Mouse (Mus musculus) granulocyte monocyte progenitor cell, adult 5-6 weeks (primary cell): ENCODE measurements around the gene Pald1. TPM values are rescaled to one million over a fixed set of nuclear protein-coding genes. Genes with fewer than 3 reads are reported as not detected.

Source experiments
- ATAC-seq: replicated peaks from 2 replicates; pipeline ENCODE4 v1.8.0; 2016; ENCODE audit warnings: mild to moderate bottlenecking, moderate TSS enrichment, inconsistent platforms; ENCODE audit not compliant: poor library complexity, severe bottlenecking
- total RNA-seq, 2 experiments: library from RNA; stranded (forward) in 1 of 2; stranded (reverse) in 1 of 2; fragments of 200-712, 200-1000 nt in 1 of 2; fragments of >200 nt in 1 of 2; fragmentation: Nextera tagmentation in 1 of 2; gene quantifications; 2 replicates each; pipeline ENCODE4 v1.2.3; 2014 to 2017

Gene Pald1
- total RNA-seq, 2 experiments from 2014 or later = not detected

DNA sequence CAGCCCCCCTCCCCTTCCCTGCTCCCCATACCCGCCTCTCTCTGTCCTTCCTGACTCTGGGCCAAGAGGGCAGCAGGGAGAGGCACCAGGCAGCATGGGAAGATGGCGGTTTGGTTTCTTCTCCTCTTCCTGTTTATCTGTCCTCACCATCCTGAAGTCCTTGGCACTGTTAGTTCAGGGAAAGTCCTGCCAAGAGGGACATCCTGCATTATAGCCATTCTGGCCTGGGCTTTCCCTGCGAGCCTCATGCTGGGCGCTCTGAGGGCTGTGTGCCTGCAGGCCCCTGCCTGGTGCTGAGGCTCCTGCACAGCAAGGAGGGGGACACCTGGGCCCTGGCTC is 10.8 kb downstream of the Pald1 start:
- no peak for ATAC-seq

GRCm38 (mm10) chr10:61371884-61372584 is 11.3 kb downstream of the Pald1 start:
- ATAC-seq = no peak

DNA sequence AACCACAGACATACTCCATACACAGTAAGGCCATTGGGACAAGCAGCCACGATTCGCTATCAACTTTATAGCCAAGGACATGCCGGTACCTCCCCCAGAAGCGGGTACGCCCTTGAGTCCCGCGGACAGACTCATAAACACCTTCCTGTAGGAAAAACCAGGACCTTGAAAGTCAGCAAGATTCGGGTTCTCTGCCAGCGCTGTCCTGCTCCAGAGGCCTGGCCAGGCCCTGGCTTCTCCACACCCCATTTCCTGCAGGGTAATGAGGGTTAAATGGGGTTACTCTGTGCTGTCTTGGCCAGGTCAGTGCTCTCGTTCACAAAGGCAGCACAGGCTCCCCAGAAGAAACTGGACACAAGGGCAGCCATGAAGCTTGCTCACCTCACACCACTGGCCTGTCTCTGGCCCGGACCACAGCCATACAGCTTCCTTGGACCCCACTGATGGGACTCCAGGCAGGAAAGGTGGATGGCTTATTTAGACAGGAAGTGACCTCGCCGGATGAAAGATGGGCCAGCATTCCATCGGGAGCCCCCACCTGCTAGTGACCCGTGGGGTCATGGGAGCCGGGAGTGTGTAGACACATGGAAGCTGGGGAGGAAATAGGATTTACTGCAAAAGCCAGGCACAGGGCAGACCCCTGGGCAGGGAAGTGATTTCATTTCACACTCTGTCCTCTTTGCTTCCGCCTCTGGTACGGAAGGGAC is 12.9 kb downstream of the Pald1 start:
- ATAC-seq = no peak

DNA sequence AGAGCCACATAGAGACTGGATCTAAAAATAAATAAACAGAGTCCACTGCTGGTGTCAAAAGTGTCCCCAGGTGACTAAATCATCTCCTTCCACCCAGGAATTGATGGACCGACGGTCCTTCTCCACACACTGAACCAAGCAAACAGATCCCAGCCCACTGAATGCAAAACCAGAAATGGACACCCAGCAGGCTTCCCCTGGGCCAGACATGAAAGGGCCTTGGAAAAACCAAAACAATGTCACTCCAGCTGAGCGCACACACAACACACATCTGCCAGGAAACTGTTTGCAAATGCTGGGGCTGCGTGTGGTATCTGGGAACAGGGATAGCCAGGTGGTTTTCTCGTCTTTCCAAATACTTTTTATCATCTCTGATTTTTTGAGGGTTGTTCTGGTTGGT is 13.6 kb downstream of the Pald1 start:
- no peak for ATAC-seq

- no peak for ATAC-seq
Measured at GRCm38 (mm10) chr10:61365902-61366301, 17.4 kb downstream of the Pald1 start.

DNA sequence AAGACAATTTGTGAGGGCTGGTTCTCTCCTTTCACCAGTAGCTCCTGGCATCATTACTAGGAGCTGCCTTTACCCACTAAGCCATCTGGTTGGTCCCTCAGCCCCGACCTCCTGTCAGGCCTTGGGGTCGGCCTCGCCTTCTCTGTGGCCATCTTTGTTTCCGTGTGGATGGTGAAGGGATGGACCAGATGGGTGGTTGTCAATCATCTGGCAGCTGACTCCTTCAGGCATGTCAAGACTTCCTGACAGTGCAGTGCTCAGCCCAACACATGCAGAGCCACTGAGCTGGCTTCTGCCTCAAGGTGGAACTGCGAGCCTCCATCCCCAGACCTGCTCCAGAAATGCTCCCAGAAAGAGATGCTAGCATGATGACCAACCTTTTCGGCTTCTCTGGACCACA is 18.9 kb downstream of the Pald1 start:
- ATAC-seq = no peak

DNA sequence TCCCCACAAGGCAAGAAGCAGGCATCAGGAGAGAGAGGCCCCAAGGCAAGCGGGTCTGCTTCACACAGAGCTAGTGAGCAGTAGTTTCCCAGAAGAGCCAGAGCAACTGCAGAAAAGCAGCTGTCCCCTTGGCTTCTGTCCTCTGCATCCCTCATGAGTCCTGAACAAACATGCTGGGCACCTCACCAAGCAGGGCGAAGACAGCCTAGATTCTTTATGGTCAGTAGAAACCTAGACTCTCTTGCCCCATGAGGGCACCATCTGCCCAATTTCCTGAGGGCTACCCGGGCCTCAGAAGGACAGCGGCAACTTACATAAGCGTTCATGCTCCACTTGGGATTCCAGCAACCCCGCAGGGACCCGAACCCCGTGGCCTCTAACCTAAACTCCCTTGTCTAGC is 20.3 kb downstream of the Pald1 start:
- ATAC-seq = no peak

- ATAC-seq = no peak
Measured at GRCm38 (mm10) chr10:61362483-61362882, 20.8 kb downstream of the Pald1 start.

GRCm38 (mm10) chr10:61360667-61361066 is 22.7 kb downstream of the Pald1 start:
- ATAC-seq = no peak

GRCm38 (mm10) chr10:61359411-61359810 is 23.9 kb downstream of the Pald1 start:
- no peak for ATAC-seq

DNA sequence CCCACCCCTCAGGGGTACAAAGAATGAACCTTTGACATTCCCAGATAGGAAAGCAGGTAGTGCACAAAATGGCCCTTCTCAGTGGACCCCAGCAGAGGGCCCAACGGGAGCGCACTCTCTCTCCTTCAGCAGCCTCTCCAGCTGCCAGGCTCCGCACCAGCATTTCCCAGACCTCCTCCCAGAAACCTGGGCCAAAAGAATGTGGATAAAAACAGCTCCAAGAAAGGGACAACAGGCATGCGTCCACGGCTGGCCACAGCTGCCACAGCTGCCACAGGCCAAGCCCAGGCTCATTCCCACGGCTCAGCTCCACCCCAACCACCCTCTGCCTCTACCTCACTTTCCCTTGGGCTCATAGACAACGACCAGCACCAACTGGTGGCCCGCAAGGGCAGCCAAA is 25.7 kb downstream of the Pald1 start:
- no peak for ATAC-seq

- no peak for ATAC-seq
Measured at GRCm38 (mm10) chr10:61356568-61356967, 26.8 kb downstream of the Pald1 start.

DNA sequence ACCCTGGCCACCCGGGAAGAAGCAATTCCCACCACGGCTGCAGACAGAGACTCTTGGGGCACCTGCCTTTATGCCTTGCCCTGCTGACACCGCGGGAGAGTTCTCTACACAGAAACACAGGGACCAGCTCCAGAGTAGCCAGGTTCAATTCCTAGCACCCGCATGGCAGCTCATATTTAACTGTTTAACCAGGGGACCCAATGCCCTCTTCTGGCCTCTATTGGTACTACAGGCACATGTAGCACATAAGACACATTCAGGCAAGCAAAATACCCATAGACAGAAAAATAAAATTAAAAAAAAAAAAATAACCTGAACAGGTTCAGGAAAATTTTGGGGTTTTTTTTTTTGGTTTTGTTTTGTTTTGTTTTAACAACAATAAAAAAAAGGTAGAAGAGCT is 27.2 kb downstream of the Pald1 start:
- no peak for ATAC-seq

DNA sequence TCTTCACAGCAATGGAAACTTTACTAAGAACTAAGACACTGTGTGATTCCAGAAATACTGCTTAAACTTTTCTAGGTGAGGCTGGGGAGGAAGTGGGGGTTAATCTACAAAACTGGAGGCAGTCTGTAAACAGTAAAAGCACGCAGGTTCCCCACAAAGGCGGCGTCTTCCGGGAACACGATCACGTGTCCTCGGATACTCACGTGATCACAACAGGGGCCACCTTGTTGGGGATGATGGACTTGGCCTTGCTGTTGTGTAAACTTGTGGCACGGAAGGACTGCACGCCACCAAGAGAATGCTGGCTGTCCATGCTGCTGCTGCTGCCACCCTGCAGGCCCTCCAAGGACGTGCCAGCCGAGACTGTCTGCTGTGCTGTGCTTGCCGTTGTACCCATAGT is 27.7 kb downstream of the Pald1 start:
- no peak for ATAC-seq

DNA sequence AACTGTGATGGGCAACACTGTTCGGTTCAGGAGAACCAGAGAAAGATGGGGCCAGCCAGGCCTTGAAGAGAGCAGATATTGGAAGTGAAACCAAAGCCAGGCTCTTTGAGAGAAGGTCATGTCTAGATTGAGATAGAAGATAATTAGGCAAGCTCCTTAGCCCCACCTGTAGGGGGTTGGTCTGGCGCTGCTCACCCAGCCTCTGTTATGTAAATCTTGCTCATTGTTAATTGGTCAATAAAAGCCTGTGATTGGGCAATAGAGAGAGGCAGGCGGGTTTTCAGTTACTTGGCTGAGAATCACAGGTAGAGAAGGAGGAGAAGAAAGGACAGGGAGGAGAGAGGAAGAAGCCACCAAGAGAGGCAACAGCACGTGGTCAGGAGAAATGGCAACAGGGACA is 32.1 kb downstream of the Pald1 start:
- peak; percentile 44 for ATAC-seq

DNA sequence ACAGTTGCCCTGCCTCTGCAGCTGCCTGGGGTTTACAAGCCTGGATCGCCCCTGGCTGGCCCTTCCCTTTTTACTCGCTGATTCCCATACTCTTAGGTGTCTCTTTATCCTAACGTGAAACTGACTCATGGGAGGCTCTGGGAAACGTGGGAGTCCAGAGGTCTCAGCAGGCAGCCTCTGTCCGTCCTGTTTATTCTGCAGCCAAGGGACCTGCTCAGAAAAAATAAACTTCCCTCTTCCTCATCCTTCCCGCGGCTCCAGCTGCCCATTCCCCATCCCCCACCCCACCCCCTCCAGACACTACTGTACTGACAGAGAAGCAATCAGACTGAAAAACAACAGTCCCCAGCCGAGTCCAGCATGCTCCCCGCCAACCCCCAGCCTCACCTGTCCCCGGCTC is 37.0 kb downstream of the Pald1 start:
- no peak for ATAC-seq

DNA sequence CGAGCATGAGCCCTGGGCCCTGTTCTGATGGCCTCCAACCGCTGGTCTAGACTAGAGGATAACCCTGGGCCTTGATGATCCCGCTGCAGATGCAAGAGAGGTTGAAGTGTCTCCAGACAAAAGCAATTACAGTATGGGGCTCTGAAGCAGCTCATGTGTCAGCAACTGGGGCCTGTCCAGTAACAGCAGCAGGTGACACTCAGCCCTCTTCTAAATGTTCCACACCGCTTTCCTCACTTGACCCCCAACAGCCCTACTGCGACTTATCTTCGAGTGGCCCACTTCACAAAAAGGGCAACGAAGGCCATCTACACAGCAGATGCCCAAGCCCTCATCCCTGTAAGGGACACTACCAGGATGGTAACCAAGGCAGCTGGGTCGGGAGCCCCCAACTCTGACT is 38.2 kb downstream of the Pald1 start:
- no peak for ATAC-seq

GRCm38 (mm10) chr10:61343950-61344349 is 39.4 kb downstream of the Pald1 start:
- ATAC-seq = peak; percentile 63

DNA sequence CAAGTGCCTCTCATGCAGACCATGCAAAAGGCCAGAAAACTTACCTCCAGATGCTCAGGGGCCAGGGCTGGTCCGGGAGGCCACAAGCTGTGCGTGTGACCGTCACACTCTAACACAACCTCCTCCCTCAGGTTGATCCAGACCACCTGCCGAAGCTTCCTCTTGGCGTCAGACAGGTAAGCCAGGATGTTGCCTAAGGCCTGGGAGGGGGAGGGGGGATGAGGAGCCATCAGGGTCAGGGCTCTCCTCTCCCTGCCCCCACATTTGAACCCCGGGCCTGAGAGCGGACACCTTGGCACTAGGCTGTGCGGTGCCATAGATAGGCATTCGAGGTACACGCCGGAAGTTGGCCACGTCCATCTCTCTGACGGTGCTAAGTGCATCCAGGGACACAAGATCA is 40.6 kb downstream of the Pald1 start:
- ATAC-seq = no peak

GRCm38 (mm10) chr10:61341557-61341956 is 41.8 kb downstream of the Pald1 start:
- ATAC-seq = peak; percentile 61

DNA sequence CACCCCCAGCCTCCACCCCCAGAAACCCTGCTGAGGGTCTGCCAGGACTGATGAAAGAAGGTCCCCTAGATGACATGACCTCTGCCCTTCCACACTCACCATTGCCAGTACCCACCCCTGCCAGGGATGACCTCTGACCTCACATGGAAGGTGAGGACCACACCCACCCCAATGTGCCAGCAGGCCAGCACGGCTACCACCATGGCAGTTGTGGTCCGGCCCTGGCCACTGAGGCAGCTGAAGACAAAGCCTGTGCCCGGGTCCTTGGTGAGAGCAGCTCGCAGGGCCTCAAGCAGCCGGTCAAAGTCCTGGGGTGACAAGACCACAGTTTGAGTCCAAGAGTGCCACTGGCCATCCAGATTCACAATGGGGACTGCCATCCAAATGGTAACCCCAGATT is 42.3 kb downstream of the Pald1 start:
- ATAC-seq = no peak

DNA sequence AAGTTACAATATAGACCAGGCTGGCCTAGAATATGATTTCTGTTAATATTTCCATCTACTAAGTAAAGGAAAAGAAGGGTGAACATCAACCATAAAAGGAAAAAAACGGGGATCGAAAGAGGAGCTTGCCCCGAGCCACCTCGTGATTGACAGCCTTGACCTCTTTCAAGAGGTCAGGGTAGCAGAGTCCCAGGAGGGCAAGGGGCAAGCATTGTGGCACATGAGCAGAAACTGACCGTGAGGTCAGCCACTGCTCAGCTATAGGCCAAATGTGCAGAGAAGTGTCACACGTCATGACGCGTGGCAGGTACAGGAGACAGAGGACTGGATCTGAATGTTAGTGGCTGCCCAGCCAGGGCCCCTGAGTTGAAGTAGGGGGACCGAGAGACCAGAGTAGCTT is 43.1 kb downstream of the Pald1 start:
- ATAC-seq = no peak
